Mouse (Mus musculus) erythroblast, embryonic 14.5 days (primary cell): ENCODE results near the gene Alkbh4.

Experiments used
- GATA1 ChIP-seq: IDR thresholded peaks from 2 replicates; pipeline ENCODE4 v1.6.1; 2012; ENCODE audit warnings: low read length, inconsistent platforms, mixed read lengths
- TAL1 ChIP-seq: IDR thresholded peaks from 3 replicates; pipeline ENCODE4 v1.6.1; 2012; ENCODE audit warnings: low read length, inconsistent platforms, mixed read lengths

GRCm38 (mm10) chr5:136172939-136173338 lies 37.0 kb downstream of the Alkbh4 start:
- TF ChIP-seq TAL1 = no peak
- TF ChIP-seq GATA1 = no peak
